Mouse (Mus musculus): ENCODE measurements around the gene Chrm1. TPM values are rescaled to one million over a fixed set of nuclear protein-coding genes. Genes with fewer than 3 reads are reported as not detected.
A peak's percentile ranks its signal among the peaks of the same experiment; 100 is the strongest.
"Not testable (repeated sequence)": the region's sequence is repeated elsewhere in the genome, so short reads cannot be mapped to it uniquely, and the experiment has no call there.

Gene Chrm1
- polyA plus RNA-seq, 1 experiment: not detected

GRCm38 (mm10) chr19:8716767-8717475, 53.3 kb downstream of the Chrm1 start:
- H3K36me3 ChIP-seq (ENCODE audit: control insufficient read depth, insufficient read depth): peaks cover 7% of the 10 kb centered on the region
- TF ChIP-seq POLR2AphosphoS2 (IDR thresholded peaks at IDR 0.05; ENCODE audit: insufficient read length, low read depth): no peak
- no peak for TF ChIP-seq POLR2A (IDR thresholded peaks at IDR 0.05; ENCODE audit: insufficient read length, low read depth)
- TF ChIP-seq USF1 (IDR thresholded peaks at IDR 0.05; ENCODE audit: low read depth): no peak
- no peak for TF ChIP-seq TCF3 (IDR thresholded peaks at IDR 0.05; ENCODE audit: insufficient read length, low read depth)
- no peak overlapping the region for H3K4me3 ChIP-seq
- no peak overlapping the region for H3ac ChIP-seq (ENCODE audit: control insufficient read depth, insufficient read length)
- no peak overlapping the region for H3K4me2 ChIP-seq (ENCODE audit: low read depth)
- no peaks in the 10 kb centered on the region for H3K27me3 ChIP-seq (ENCODE audit: control insufficient read depth, insufficient read depth, insufficient read length)
- peaks cover 73% of the 10 kb centered on the region for H3K79me2 ChIP-seq (ENCODE audit: control insufficient read depth, insufficient read depth)

GRCm38 (mm10) chr19:8718357-8718756, 54.8 kb downstream of the Chrm1 start:
- Histone ChIP-seq H3K79me2 (ENCODE audit: control insufficient read depth, insufficient read depth) (peaks cover 70% of the 10 kb centered on the region), H3K4me2 (ENCODE audit: low read depth) (no peak overlapping the region), H3ac (ENCODE audit: control insufficient read depth, insufficient read length) (no peak overlapping the region), H3K4me3 (no peak overlapping the region), H3K36me3 (ENCODE audit: control insufficient read depth, insufficient read depth) (no peaks in the 10 kb centered on the region), H3K27me3 (ENCODE audit: control insufficient read depth, insufficient read depth, insufficient read length) (no peaks in the 10 kb centered on the region)
- TF ChIP-seq MYOG (IDR thresholded peaks at IDR 0.05; ENCODE audit: control insufficient read depth in 1 of 3, insufficient read depth in 1 of 3, insufficient read length in 2 of 3, low read depth in 2 of 3): no peak

- not testable (repeated sequence) for H3K4me2 ChIP-seq (ENCODE audit: low read depth); H3K4me3 ChIP-seq; H3K36me3 ChIP-seq (ENCODE audit: control insufficient read depth, insufficient read depth); H3ac ChIP-seq (ENCODE audit: control insufficient read depth, insufficient read length); H3K27me3 ChIP-seq (ENCODE audit: control insufficient read depth, insufficient read depth, insufficient read length)
- peaks cover 70% of the 10 kb centered on the region for H3K79me2 ChIP-seq (ENCODE audit: control insufficient read depth, insufficient read depth)
Measured at GRCm38 (mm10) chr19:8719037-8719436, 55.4 kb downstream of the Chrm1 start.

GRCm38 (mm10) chr19:8721378-8721777, 57.8 kb downstream of the Chrm1 start:
- no peaks in the 10 kb centered on the region for H3K27me3 ChIP-seq (ENCODE audit: control insufficient read depth, insufficient read depth, insufficient read length)
- TF ChIP-seq TCF12 (IDR thresholded peaks at IDR 0.05; ENCODE audit: insufficient read depth, poor library complexity, severe bottlenecking): no peak
- TF ChIP-seq REST (IDR thresholded peaks at IDR 0.05; ENCODE audit: insufficient read depth, insufficient read length): no peak
- no peak for TF ChIP-seq E2F4 (IDR thresholded peaks at IDR 0.05; ENCODE audit: insufficient read depth)
- no peak for TF ChIP-seq POLR2A (IDR thresholded peaks at IDR 0.05; ENCODE audit: insufficient read length, low read depth)
- TF ChIP-seq MAX (IDR thresholded peaks at IDR 0.05; ENCODE audit: low read depth): no peak
- no peak for TF ChIP-seq MYOD1 (IDR thresholded peaks at IDR 0.05; ENCODE audit: control insufficient read depth in 1 of 3, insufficient read length in 2 of 3, low read depth in 2 of 3)
- TF ChIP-seq SRF (IDR thresholded peaks at IDR 0.05; ENCODE audit: control insufficient read depth, insufficient read length, low read depth): no peak
- no peak for TF ChIP-seq USF1 (IDR thresholded peaks at IDR 0.05; ENCODE audit: low read depth)
- TF ChIP-seq POLR2AphosphoS2 (IDR thresholded peaks at IDR 0.05; ENCODE audit: insufficient read length, low read depth): no peak
- TF ChIP-seq CEBPB (IDR thresholded peaks at IDR 0.05; ENCODE audit: insufficient read depth, poor library complexity, severe bottlenecking): no peak
- no peak for TF ChIP-seq TCF3 (IDR thresholded peaks at IDR 0.05; ENCODE audit: insufficient read length, low read depth)
- TF ChIP-seq MYOG (IDR thresholded peaks at IDR 0.05; ENCODE audit: control insufficient read depth in 1 of 3, insufficient read depth in 1 of 3, insufficient read length in 2 of 3, low read depth in 2 of 3): no peak
- peaks cover 27% of the 10 kb centered on the region for H3K36me3 ChIP-seq (ENCODE audit: control insufficient read depth, insufficient read depth)
- H3K4me2 ChIP-seq (ENCODE audit: low read depth): peak overlapping the region; percentile 67
- H3ac ChIP-seq (ENCODE audit: control insufficient read depth, insufficient read length): no peak overlapping the region
- no peak overlapping the region for H3K4me3 ChIP-seq
- peaks cover 68% of the 10 kb centered on the region for H3K79me2 ChIP-seq (ENCODE audit: control insufficient read depth, insufficient read depth)

DNA sequence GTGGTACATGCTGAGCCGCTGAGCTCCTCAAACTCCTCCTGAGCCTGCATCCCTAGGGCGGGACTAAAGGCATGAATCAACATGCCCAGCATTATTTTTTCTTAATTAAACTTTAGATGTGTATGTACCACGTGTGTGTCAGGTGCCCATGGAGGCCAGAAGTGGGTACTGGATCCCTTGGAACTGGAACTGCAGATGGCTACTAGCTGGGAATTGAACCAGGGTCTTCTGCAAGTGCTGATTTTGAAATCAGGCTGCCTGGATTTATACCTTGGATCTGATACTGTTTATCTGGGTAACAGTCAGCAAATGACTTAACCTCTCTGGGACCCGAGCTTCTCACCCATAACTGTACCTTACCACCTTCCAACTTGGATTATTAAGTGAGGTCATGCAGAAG, 58.4 kb downstream of the Chrm1 start:
- TF ChIP-seq MAX (IDR thresholded peaks at IDR 0.05; ENCODE audit: low read depth) (no peak), REST (IDR thresholded peaks at IDR 0.05; ENCODE audit: insufficient read depth, insufficient read length) (no peak), E2F4 (IDR thresholded peaks at IDR 0.05; ENCODE audit: insufficient read depth) (no peak), MYOG (IDR thresholded peaks at IDR 0.05; ENCODE audit: control insufficient read depth in 1 of 3, insufficient read depth in 1 of 3, insufficient read length in 2 of 3, low read depth in 2 of 3) (no peak), POLR2AphosphoS2 (IDR thresholded peaks at IDR 0.05; ENCODE audit: insufficient read length, low read depth) (no peak), MYOD1 (IDR thresholded peaks at IDR 0.05; ENCODE audit: control insufficient read depth in 1 of 3, insufficient read length in 2 of 3, low read depth in 2 of 3) (no peak)
- Histone ChIP-seq H3ac (ENCODE audit: control insufficient read depth, insufficient read length) (peak overlapping the region; percentile 26), H3K4me2 (ENCODE audit: low read depth) (peak overlapping the region; percentile 67), H3K4me3 (peak overlapping the region; percentile 97), H3K36me3 (ENCODE audit: control insufficient read depth, insufficient read depth) (peaks cover 34% of the 10 kb centered on the region), H3K79me2 (ENCODE audit: control insufficient read depth, insufficient read depth) (peaks cover 65% of the 10 kb centered on the region), H3K27me3 (ENCODE audit: control insufficient read depth, insufficient read depth, insufficient read length) (no peaks in the 10 kb centered on the region)

GRCm38 (mm10) chr19:8722559-8722906, 58.9 kb downstream of the Chrm1 start:
- no peaks in the 10 kb centered on the region for H3K27me3 ChIP-seq (ENCODE audit: control insufficient read depth, insufficient read depth, insufficient read length)
- TF ChIP-seq MAX (IDR thresholded peaks at IDR 0.05; ENCODE audit: low read depth): no peak
- H3K36me3 ChIP-seq (ENCODE audit: control insufficient read depth, insufficient read depth): peaks cover 35% of the 10 kb centered on the region
- peaks cover 61% of the 10 kb centered on the region for H3K79me2 ChIP-seq (ENCODE audit: control insufficient read depth, insufficient read depth)
- H3ac ChIP-seq (ENCODE audit: control insufficient read depth, insufficient read length): peak overlapping the region; percentile 26
- H3K4me2 ChIP-seq (ENCODE audit: low read depth): peak overlapping the region; percentile 67
- peak overlapping the region; percentile 97 for H3K4me3 ChIP-seq

Data from myocyte (in vitro differentiated cells).